Mouse (Mus musculus) urinary bladder, postnatal 10 days (tissue): ENCODE results near the gene Ttyh3.

Source experiments
- DNase-seq: peaks from one replicate; pipeline ENCODE4 v3.0.0; 2022; ENCODE audit warnings: low spot score

Gene Ttyh3

DNA sequence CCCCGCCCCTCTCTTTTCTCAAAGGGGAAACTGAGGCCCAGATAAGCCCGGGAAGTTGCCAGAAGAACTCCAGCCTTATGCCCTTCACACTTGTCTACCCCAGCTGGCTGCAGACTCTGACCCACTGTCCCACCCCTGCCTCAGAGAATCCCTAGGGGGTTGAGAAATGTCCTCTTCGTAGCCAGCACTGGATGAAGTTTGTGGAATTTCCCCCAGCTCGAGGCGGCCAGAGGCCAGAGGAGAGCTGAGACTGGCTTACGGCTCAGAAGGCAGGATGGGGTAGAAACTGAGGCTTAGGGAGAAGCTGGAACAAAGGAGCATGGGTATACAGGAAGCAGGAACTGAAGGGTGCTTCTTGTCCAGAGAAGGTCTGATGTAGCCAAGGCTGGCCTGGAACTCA is 76.2 kb downstream of the Ttyh3 start:
- no peak for DNase-seq

DNA sequence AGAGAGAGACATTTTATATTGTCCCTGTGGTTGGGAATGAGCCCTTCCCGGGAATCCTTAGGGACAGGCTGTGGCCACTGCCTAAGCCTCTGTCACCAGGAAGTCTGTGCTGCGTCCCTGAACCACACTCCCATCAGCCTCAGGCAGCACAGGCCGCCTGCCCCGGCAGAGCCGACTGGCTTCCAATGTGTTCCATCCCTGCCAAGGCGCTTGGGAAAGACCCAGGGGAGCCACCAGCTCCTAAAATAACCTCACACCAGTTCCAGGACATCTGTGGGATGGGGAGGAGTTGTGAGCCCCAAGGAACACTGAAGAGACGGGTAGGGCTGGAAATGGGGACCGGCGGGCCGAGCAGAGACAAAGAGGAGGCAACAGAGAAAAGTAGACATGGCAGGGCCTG is 77.2 kb downstream of the Ttyh3 start:
- no peak for DNase-seq

DNA sequence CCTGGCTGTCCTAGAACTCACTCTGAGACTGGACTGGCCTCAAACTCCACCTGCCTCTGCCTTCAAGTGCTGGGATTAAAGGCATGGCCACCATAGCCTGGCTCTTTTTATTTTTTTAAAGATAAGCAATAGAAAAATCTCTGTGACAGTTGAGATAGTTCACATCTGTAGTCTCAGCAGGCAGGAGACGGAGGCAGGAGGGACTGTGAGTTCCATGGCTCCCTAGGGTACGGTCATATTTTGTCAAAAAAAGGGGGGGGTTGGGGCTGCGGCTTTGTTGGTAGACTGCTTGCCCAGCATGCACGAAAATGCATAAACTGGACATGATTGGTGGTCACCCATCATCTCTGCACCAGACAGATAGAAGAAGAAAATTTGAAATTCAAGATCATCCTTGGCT is 77.6 kb downstream of the Ttyh3 start:
- DNase-seq, result no peak
